Mouse (Mus musculus) erythroblast, adult 5-6 weeks (primary cell): ENCODE results near the gene Cnnm2. TPM values are rescaled to one million over a fixed set of nuclear protein-coding genes. Genes with fewer than 3 reads are reported as not detected.
A peak's percentile ranks its signal among the peaks of the same experiment; 100 is the strongest.

Experiments
- ATAC-seq: replicated peaks from 2 replicates; pipeline ENCODE4 v1.8.0; 2016; ENCODE audit warnings: moderate number of reproducible peaks, mild to moderate bottlenecking, moderate TSS enrichment, inconsistent platforms; ENCODE audit not compliant: poor library complexity, low FRiP score, severe bottlenecking
- total RNA-seq, 2 experiments: library from RNA; stranded (forward) in 1 of 2; stranded (reverse) in 1 of 2; fragments of 150-400 nt in 1 of 2; fragments of 200-764, 138-1000 nt in 1 of 2; gene quantifications; 2 replicates each; pipeline versions ENCODE4 v1.2.3 to v1.2.4; 2015 to 2017; ENCODE audit warnings: low replicate concordance in 2 of 2

Cnnm2 gene
- total RNA-seq, 2 experiments from 2014 or later: 34.0 to 51.7 TPM

DNA sequence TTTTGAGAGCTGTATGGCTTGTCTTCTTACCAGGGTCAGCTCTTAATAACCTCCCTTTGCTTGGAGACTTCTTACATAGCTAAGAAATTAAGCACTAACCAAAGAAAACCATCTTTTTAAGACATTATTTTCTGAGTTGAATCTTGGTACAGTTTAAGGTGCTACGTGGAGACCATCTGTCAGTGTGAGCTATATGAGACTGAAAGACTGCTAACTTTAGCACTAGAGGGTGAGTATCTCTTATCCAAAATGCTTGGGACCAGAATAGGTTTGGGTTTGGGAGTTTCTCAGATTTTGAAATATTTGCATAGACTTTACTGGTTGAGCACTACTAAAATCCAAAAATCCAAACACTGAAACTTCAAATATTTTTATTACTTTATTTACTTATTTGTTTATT is 28.4 kb downstream of the Cnnm2 start:
- no peak for ATAC-seq

DNA sequence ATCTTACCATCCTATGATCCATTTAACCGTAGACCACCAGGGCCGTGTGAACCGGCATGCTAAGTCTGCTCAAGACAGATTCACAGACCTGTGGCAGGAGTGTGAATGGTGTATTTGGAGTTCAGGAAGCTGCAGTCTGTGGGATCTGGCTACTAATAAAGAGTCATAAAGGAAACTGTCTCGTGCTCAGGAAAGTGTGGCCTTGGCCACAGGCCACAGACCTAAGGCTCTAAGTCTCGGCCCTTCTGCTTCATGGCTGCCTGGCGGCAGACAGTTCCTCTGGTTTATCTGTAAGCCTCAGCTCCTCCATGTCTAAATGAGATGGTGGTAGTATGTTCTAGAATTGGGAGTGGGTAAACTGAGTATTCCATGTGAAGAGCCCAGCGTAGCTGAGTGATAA is 30.0 kb downstream of the Cnnm2 start:
- ATAC-seq: no peak

DNA sequence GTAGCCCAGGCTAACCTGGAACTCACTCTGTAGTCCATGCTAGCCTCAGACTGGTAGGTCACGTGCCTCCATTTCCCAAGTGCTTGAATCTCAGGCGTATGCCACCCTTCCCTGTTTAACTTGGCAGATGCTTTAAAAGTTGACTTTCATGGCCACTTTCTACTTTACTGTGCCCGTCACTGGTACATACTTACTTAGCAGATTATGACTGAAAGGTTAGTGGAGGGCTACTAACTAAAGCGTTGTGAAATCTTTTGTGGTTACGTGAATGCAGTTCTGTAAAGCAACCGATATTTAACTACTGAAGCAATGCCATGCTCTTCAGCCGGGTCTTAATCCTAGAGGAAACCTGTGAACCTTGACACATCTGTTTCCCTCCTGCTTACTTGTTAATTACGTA is 30.5 kb downstream of the Cnnm2 start:
- ATAC-seq: no peak

DNA sequence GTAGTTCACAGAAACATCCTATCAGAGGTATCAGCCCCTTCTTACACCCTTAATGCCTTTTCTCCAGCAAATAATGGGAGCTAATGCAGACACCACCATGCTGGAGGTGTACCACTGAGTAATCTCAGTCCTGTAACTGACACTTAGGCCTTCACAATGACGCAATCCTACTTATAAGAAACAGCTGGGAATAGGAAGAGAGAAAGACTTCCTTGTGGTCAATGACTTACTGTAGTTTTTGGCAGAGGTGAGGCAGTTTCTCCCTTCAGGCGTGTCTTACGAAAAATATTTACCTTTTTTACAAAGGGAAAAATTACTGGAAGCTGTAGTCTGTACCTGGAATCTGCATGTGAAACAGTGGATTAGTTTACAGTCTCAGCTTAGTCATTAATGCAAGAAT is 31.1 kb downstream of the Cnnm2 start:
- ATAC-seq: no peak

DNA sequence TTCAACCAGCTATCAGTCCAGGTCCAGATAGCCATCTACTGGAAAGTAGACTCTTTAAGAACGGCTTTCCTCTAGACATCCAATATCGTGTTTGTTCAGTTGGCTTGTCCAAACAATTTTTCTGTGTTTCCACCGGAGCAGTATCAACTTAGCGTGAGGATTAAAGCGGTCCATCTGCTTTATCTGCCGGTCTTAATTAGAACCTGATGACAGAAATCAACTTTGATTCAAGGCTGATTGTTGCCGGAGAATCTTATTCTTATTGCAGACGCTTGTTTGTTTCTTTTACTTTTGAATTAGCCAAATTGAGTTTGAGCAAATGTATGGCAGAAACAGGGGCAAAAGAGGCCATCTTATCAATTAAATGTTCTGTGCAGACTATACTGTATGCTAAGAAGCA is 32.8 kb downstream of the Cnnm2 start:
- no peak for ATAC-seq

DNA sequence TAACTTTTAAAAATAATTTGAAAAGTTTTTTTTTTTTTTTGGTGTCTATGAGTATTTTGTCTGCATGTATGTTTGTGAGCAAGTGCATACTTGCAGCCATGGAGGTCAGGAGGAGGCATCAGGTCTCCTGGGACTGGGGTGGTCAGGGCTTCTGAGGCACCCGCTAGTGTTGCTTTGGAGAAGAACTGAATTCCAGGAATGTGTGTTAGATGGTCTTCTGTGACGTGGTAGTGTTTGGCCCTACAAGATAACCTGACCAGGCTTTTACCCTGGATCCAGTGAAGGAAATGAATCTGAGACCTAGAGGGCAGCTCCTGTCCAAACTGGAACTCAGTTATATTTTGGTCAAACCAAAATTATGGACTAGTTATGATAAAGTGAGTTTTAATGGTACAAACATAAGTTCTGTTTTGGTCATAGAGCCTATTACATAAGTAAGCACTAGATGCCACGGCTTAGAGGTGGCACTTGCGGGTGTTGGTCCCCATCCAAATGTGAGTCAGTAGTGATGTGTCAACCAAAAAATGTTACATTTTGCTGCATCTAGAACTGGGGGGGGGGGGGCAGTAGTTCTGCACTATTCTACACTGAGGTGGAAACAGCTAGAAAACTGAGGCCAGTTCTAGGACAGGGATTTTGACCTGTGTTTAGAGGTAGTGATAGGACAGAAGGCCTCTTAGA is 38.6 kb downstream of the Cnnm2 start:
- no peak for ATAC-seq

DNA sequence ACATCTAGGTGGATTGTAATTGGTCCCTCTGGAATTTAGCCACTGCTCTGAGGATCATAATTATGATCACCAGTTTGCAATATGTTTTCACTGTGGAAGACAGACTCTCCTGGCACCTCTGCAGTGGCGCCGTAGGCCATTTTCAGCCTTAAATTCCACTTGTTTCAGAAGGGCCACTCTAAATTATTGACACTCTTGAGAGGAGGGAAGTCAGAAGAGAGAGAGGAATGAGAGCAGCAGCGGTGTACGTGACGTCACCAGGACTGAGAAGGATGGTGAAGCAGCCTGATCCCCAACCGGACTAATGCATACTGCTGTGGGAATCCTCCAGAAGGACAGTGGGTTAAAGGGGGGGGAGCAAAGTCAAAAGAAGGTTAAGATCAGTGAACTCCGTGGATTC is 40.1 kb downstream of the Cnnm2 start:
- ATAC-seq: no peak

DNA sequence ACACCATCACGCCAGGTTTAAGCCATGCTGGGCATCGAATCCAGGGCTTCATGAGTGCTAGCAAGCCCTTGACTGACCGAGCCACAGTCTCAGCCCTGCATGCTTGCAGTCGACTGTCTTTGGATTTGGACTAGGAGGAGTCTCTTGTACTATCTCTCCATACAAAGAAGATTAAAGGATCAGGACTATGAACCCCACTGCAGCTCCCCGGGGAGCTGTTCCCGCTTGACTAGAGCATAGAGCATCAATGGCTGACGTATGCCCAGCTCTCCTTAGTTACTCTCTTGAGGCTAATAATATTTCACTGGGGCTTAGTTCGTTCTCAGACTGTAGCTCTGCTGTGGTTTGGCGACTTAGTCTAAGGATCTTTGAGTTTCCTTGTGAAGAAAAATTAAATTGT is 40.9 kb downstream of the Cnnm2 start:
- ATAC-seq: no peak

DNA sequence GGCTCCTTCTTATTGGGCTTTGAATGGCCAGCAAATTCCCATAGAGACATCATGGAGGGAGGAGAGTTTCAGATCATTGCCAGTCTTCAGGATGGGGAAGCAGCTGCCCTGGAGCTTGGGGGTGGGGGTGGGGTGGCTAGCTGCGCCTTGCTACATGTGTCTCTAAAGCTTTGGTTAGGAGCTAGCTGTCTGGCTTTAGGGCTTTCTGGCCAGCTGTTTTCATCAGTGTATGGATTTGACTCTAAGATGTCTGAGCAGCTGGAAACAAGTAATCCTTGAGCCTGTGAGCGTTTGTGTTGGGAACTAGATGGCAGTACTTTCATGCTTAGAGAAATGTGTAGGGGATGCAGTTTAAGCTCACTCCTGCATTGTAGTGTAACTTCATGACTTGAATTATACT is 42.3 kb downstream of the Cnnm2 start:
- no peak for ATAC-seq

DNA sequence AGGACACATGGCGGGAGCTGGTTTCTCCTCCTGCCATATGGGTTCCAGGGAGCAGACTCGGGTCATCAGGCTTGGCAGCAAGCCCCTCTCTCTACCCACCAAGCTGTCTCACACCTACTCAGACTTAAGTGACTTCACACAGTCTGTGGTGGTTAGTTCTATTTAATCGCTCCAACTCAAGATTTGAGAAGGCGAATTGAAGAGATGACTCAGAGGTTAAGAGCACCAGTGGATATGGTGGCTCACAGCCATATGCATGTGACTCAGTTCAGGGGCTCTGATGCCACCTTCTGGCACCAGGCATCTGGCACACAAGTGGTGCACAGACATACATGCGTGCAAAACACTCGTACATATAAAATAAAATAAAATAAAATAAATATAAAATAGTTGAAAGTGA is 43.4 kb downstream of the Cnnm2 start:
- ATAC-seq: peak; percentile 75

DNA sequence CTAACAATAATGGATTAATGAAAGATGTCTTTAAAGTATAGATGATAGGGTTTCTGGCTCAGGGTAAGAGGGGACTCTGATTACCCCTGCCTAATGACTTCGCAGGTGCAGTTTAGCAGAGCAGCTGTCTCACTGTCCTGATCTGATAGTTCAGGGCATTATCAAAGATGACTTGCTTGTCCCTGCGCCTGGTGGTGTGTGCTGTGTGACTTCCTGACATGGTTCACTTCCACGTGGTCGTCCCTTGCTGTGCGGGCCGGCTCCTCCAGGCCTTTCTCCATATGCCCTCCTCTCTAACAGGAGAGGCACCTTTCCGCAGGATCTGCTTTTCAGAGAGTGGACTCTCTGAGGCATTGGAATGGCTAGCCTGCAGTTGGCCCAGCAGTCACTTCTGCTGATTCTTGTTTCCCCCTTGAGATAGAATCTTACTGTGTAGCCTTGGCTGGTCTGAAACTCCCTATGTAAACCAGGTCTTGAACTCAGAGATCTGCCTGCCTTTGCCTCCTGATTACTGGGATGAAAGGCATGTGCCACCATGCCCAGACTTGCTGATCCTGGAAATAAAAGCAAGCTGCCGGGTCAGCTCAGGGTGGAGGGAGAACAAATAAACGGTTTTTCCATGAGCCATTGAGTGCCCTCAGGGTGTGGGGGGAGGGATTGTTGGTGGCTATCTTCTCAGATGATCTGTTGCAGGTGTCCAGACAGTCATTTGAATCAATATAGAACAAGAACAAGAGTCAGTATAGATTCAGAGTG is 44.7 kb downstream of the Cnnm2 start:
- ATAC-seq: peak; percentile 26; the same call in 1 of the 2 replicates

DNA sequence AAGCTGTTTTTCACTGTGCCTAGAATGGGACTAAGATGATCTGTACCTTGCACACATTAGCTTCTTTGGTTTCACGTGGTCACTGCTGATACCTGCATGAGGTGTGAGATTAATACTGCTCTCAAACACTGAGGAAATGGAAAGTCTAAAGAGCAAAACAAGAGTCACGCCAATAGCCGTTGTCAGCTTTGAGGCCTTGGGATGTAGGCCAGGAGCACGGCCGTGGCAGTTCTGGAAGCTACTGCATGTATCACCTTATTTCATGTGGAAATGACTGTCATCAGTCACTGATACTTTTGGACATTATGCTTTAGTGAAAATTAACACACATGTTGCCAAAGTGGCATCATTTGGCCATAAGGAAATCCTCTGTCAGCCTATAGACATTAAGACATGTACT is 46.9 kb downstream of the Cnnm2 start:
- ATAC-seq: no peak

DNA sequence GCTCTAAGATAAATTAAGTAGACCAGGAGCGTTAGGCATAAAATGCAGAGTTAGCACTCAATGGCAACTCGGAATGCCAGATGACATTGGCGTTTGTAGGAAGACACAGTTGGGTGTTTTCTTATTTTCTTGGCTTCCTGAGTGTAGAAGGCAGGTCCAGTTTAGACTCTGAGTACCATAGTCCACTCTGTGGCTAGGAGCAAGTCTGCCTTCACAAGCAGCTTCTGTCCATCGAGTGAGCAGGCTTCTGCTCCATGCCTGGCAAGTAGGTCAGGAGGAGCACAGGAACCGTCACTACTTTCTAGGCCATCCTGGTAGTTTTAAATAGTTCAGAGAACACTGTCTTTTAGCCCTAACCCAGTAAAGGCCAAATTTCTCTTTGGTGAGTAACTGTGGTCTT is 47.6 kb downstream of the Cnnm2 start:
- ATAC-seq: no peak

DNA sequence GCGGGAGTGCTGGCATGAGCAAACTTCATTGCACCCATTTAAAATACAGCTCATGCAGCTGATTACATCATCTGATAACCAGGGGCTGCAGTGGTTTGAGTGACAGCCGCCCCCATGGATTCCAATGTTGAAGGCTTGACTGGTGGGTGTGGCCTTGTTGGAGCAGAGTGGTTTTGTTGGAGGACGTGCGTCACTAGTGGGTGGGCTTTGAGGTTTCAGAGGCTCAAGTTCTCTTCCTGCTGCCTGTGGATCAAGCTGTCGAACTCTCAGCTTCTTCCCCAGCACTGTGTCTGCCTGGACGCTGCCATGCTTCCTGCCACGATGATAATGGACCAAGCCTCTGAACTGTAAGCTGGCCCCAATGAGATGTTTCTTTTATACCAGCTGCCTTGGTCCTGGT is 57.9 kb downstream of the Cnnm2 start:
- ATAC-seq: no peak

DNA sequence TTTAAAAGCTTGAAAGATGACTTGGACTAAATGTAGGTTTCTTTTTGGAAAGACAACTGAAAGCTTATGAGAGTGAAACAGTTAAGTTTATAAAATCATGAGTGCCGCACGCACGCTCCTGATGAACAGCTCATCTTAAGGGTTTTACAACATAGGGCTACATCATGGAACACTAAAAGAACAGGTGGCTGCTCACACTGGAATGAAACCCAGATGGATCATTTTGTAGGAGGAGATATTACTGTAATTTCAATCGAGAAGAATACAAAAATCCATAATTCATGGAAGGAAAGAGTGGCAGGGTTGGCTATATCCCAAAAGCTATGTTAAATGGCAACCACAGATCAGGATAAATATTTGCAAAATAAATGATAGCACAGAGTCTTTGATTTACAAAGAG is 61.1 kb downstream of the Cnnm2 start:
- ATAC-seq: no peak

DNA sequence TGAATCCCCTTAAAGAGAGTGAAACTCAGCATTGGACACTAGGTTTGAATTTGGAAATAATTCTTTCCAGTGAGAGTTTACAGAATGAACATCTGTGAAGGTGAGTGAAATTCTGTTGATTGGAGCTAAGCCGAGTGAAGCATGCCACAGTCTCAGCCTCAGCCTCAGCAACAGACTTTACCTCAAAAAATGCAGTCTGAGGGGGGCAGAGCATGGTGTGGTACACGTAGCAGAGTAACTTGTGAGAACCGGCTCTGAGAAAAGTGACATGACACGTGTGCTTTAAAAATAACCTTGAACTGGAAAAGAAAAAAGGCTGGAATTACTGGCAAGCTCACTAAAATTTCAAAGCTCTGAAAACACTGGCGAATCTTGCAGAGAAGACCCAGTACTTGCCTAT is 62.4 kb downstream of the Cnnm2 start:
- ATAC-seq: no peak

DNA sequence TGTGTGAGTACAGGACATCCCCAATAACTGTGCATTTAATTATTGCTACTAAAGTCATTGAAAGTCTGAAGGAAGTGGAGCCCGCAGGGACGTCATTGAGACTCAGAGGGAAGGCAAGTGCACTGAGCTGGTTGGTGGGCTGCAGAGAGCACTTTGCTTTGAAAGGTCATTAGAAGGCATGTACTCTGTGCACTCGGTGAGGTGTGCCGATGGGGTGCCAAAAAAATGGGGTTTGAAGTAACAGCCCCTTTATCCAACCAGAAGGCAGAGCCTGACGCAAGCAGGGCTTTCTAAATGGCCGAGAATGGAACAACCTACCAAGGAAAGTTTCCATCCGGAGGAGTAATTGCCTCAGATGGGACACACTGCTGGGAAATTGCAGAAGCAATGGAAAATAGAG is 63.5 kb downstream of the Cnnm2 start:
- ATAC-seq: no peak

DNA sequence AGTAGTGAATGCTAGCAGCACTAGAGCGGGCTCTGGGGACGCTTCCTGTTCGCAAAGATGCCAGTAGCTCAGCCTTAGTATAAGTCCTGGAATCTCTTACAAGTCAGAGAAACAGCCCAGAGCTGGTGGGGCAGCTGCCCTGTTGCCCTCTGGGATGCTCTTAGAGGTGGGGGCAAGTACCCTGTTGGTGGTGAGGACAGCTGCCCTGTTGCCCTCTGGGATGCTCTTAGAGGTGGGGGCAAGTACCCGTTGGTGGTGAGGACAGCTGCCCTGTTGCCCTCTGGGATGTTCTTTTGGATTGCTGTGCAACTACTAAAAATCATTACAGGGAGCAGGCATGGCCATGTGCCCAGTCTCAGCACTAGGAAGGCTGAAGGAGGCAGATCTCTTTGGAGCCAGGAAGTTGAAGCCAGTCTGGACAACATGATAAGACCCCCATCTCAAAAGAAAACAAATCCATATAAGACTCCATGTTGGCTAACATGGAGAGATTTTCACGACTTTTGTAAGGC is 66.3 kb downstream of the Cnnm2 start:
- no peak for ATAC-seq

DNA sequence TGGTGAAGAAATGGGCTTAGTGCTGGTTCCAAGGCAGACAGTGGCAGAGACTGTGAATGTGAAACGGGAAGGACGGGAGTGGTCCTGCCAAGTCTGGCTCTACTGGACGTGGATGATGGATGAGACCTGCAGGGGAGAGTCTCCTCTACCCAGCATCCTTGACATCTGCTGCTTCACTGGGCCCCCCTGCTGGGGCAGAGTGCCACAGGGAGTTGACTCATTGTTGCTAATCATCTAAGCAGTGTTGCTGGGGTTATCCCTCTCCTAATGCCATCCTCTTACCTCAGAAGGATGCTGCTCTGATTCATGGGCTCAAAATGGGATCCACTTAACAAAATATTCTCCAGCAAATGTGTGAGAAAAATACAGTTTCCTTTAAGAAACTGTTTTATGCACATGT is 67.6 kb downstream of the Cnnm2 start:
- no peak for ATAC-seq

DNA sequence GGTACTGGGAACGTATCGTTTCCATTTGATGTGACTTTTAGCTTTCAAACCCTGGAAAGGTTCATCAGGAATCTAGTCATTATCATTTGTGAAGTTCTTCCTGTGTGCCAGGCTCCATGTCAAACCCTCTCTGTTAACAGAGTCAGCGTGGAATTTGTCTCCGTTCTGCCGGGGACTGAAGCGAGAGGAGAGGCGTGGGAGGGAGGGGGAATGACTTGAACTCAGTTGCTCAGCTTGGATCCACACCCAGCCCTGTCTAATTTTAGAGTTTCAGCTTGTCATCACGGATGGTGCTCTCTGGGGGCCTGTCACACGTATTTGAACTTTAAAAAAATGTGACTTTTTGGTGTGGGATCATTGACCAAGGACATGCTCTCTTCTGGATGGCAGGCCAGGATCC is 70.0 kb downstream of the Cnnm2 start:
- ATAC-seq: no peak

DNA sequence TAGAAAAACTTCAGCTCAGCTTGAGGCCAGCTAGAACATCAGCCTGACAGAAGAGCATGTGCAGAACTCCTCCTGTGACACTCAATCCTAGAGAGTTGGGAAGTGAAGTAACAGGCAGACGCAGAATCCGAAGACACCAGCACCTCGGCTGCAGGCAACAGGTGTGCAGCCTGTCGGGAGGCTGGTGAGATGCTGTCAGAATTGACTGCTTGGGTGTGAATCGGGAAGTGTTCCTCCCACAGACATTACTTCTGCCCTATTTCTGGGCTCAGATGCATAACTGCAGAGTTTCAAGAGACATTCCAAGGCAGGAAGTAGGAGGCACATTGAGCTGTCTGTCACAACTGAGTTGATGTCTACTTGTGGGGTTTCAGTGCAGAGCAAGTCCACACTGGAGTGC is 72.9 kb downstream of the Cnnm2 start:
- no peak for ATAC-seq

DNA sequence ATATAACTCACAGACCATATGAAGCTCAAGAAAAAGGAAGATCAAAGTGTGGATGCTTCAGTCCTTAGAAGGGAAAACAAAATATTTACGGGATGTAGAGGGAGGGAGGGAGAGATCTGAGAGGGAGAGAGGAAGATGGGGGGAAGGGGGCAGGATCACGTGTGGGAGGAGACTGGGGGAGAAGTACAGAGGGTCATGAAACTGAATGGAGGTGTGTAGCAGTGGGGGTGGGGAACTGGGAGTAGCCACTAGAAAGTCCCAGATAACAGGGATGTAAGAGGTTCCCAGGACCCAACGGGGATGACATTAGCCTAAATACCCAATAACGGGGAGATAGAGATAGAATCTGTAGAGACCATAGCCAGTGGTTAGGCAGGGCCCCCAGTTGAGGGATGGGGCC is 73.9 kb downstream of the Cnnm2 start:
- no peak for ATAC-seq
